Comparison of ENCODE assay signal across 27 mouse cellular contexts in the genomic region with DNA sequence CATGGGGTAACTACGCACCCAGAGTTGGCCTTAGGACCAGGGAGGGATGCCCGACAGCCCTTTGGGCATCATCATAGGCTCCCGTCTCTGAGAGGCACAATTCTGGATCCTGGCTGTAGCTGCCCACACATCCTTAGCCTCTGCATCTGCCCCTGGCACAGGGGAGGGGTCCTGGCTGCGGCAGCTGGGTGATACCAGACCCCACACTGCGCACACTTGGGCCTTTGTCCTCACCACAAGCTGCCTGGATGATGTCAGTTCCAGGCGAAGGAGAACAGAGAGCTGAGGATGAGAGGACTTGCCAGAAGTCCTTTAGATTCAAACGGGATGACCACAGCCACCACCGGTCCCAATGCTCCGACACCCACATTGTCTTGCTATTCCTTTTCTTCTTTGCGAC.
DNase-seq lines count a peak whose midpoint lies in the region; ATAC-seq and TF ChIP-seq lines count a peak whose summit lies in the region.
"Had no signal": no experiment of that assay in that cellular context is flagged by ENCODE, and none has a peak within 500 bp of the region (broad histone marks: within the 10 kb centered on the region; RNA-seq: fewer than 3 reads in every experiment).

No protein-coding gene starts in this region.

- H3K27ac ChIP-seq in cerebellum, adult 2 months (ENCODE audit: insufficient read depth, low read length): no peak overlapping the region
- H3K27ac ChIP-seq in midbrain, embryonic 10.5 days (replicated peaks): peak overlapping the region; percentile 24; the same call in 1 of the 2 replicates
- no peak overlapping the region for H3K27ac ChIP-seq in midbrain, embryonic 11.5 days (ENCODE audit: low read depth, low read length)
- H3K27ac ChIP-seq: embryonic facial prominence, embryonic 13.5 days; forebrain, embryonic 12.5 days; gastrocnemius, adult 2 months; kidney, postnatal 0 days; limb, embryonic 13.5 days; liver, embryonic 12.5 days; midbrain, embryonic 12.5 days had no signal

- 82% methylated on average over 10 of the region's 10 CpGs for WGBS in cerebellum, adult 2 months
- WGBS in midbrain, embryonic 10.5 days: 94% methylated on average over 10 of the region's 10 CpGs
- 90% methylated on average over 10 of the region's 10 CpGs for WGBS in midbrain, embryonic 11.5 days

- H3K9ac ChIP-seq in midbrain, embryonic 11.5 days (ENCODE audit: low read length): no peak overlapping the region
- H3K9ac ChIP-seq: embryonic facial prominence, embryonic 13.5 days; forebrain, embryonic 12.5 days; limb, embryonic 13.5 days; liver, embryonic 12.5 days; midbrain, embryonic 12.5 days had no signal

- H3K27me3 ChIP-seq in cerebellum, adult 2 months (ENCODE audit: control insufficient read depth, insufficient read depth, low read length): no peaks in the 10 kb centered on the region
- H3K27me3 ChIP-seq in midbrain, embryonic 10.5 days (ENCODE audit: low read depth, poor library complexity, severe bottlenecking): no peaks in the 10 kb centered on the region
- H3K27me3 ChIP-seq in midbrain, embryonic 11.5 days (ENCODE audit: control insufficient read depth, insufficient read depth, low read length): no peaks in the 10 kb centered on the region
- H3K27me3 ChIP-seq: CH12.LX; embryonic facial prominence, embryonic 13.5 days; forebrain, embryonic 12.5 days; limb, embryonic 13.5 days; liver, embryonic 12.5 days; midbrain, embryonic 12.5 days; Patski had no signal

- no peak overlapping the region for H3K4me2 ChIP-seq in midbrain, embryonic 11.5 days
- H3K4me2 ChIP-seq: embryonic facial prominence, embryonic 13.5 days; forebrain, embryonic 12.5 days; limb, embryonic 13.5 days; liver, embryonic 12.5 days; midbrain, embryonic 12.5 days had no signal

- DNase-seq in cerebellum, postnatal 14 days: peak; percentile 47 to 48
- DNase-seq in cerebellum, adult 2 months: no peak
- DNase-seq in layer of hippocampus, adult 11-12 months (ENCODE audit: low spot score): peak; percentile 59
- no peak for DNase-seq in layer of hippocampus, postnatal 36 days
- no peak for DNase-seq in midbrain, embryonic 10.5 days (ENCODE audit: low spot score)
- no peak for DNase-seq in midbrain, embryonic 11.5 days (ENCODE audit: low spot score, missing footprints)
- DNase-seq: adrenal gland, postnatal 36 days; B cell, adult 2 months; cerebellum, adult 8-10 months; embryo, embryonic 11 days; gastrocnemius, adult 2 months; kidney, adult 2 months; lung, adult 18-20 months; lung, postnatal 10 days; right cerebral cortex, adult 18-20 months; right cerebral cortex, postnatal 4 days; thymus, postnatal 14 days had no signal

- peaks cover 83% of the 10 kb centered on the region for H3K36me3 ChIP-seq in midbrain, embryonic 10.5 days
- H3K36me3 ChIP-seq in midbrain, embryonic 11.5 days (ENCODE audit: control insufficient read depth, insufficient read depth, low read length): no peaks in the 10 kb centered on the region; the same call in 1 of the 2 replicates
- H3K36me3 ChIP-seq: G1E had no signal

- H3K4me1 ChIP-seq in cerebellum, adult 2 months (ENCODE audit: control insufficient read depth, insufficient read depth, low read length): peaks cover 32% of the 10 kb centered on the region
- H3K4me1 ChIP-seq in midbrain, embryonic 10.5 days: peaks cover 32% of the 10 kb centered on the region
- H3K4me1 ChIP-seq in midbrain, embryonic 11.5 days (ENCODE audit: control insufficient read depth, insufficient read depth, low read length): peaks cover 8% of the 10 kb centered on the region; the same call in 1 of the 2 replicates
- H3K4me1 ChIP-seq: embryonic facial prominence, embryonic 13.5 days had no signal

- no peak overlapping the region for H3K4me3 ChIP-seq in cerebellum, adult 2 months (replicated peaks; ENCODE audit: insufficient read depth, low read depth, low read length)
- no peak overlapping the region for H3K4me3 ChIP-seq in midbrain, embryonic 10.5 days
- H3K4me3 ChIP-seq in midbrain, embryonic 11.5 days (ENCODE audit: low read depth, low read length): no peak overlapping the region
- H3K4me3 ChIP-seq: embryonic facial prominence, embryonic 13.5 days; erythroblast, embryonic 14.5 days; forebrain, embryonic 12.5 days; gastrocnemius, adult 2 months; limb, embryonic 13.5 days; liver, embryonic 12.5 days; midbrain, embryonic 12.5 days had no signal

- no peak for ATAC-seq in midbrain, embryonic 11.5 days (ENCODE audit: low FRiP score)
- ATAC-seq: liver, embryonic 12.5 days; Patski had no signal

- no peak for TF ChIP-seq POLR2A in cerebellum, adult 2 months (IDR thresholded peaks at IDR 0.05; ENCODE audit: borderline replicate concordance, insufficient read depth, low read length)

- 0 out of 2 replicates have a peak, but pooled peaks cover 5% of the 10 kb centered on the region for H3K9me3 ChIP-seq in midbrain, embryonic 10.5 days (replicated peaks)
- no peaks in the 10 kb centered on the region for H3K9me3 ChIP-seq in midbrain, embryonic 11.5 days (ENCODE audit: control insufficient read depth, low read length)
- H3K9me3 ChIP-seq: embryonic facial prominence, embryonic 13.5 days; forebrain, embryonic 12.5 days; limb, embryonic 13.5 days; liver, embryonic 12.5 days; midbrain, embryonic 12.5 days had no signal

- no peak for TF ChIP-seq CTCF in cerebellum, adult 2 months (IDR thresholded peaks at IDR 0.05; ENCODE audit: borderline replicate concordance, insufficient read depth, low read depth, low read length)

Comparison
In these comparisons a context has a peak if more than half of its experiments do, and no peak if none do; other contexts are left out.
1. DNase-seq: peak in cerebellum, postnatal 14 days (2 of 2) and layer of hippocampus, adult 11-12 months (single experiment); none in cerebellum, adult 2 months (0 of 2), layer of hippocampus, postnatal 36 days (0 of 2), midbrain, embryonic 10.5 days (single experiment) and midbrain, embryonic 11.5 days (single experiment).